ENCODE assay signal across 9 mouse cellular contexts in genomic region chr5:34538527-34538926, GRCm38 (mm10). TPM values are rescaled to one million over a fixed set of nuclear protein-coding genes. Genes with fewer than 3 reads are reported as not detected.
DNase-seq lines count a peak whose midpoint lies in the region; ATAC-seq and TF ChIP-seq lines count a peak whose summit lies in the region.
"Had no signal": no experiment of that assay in that cellular context is flagged by ENCODE, and none has a peak within 500 bp of the region (broad histone marks: within the 10 kb centered on the region; RNA-seq: fewer than 3 reads in every experiment).

No protein-coding gene starts in this region.

- H3K27me3 ChIP-seq in lung, embryonic 14.5 days (ENCODE audit: insufficient read depth, low read length): no peaks in the 10 kb centered on the region
- H3K27me3 ChIP-seq in forebrain, embryonic 15.5 days: no peaks in the 10 kb centered on the region

- no peak for TF ChIP-seq POLR2A in bone marrow, adult 2 months (IDR thresholded peaks at IDR 0.05; ENCODE audit: borderline replicate concordance, control insufficient read depth, low read depth, low read length)

- H3K4me3 ChIP-seq in bone marrow, adult 2 months (replicated peaks; ENCODE audit: control insufficient read depth, low read depth, low read length): no peak overlapping the region
- no peak overlapping the region for H3K4me3 ChIP-seq in lung, embryonic 14.5 days (ENCODE audit: low read depth, low read length)
- H3K4me3 ChIP-seq in forebrain, embryonic 15.5 days: no peak overlapping the region
- H3K4me3 ChIP-seq: liver, embryonic 15.5 days had no signal

- peak; percentile 40 to 43 for DNase-seq in kidney, postnatal 25 days
- no peak for DNase-seq in kidney, postnatal 14 days
- DNase-seq in lung, embryonic 14.5 days: peak; percentile 31
- peak; percentile 74 for DNase-seq in thymus, postnatal 0 days (ENCODE audit: low spot score)
- DNase-seq in layer of hippocampus, adult 9-10 months (ENCODE audit: low spot score): no peak
- no peak for DNase-seq in adrenal gland, adult 8-10 months

- no peak overlapping the region for H3K4me2 ChIP-seq in lung, embryonic 14.5 days
- no peak overlapping the region for H3K4me2 ChIP-seq in forebrain, embryonic 15.5 days (replicated peaks)
- H3K4me2 ChIP-seq: liver, embryonic 15.5 days had no signal

- H3K4me1 ChIP-seq in bone marrow, adult 2 months (ENCODE audit: control insufficient read depth, insufficient read depth, low read length): peaks cover 29% of the 10 kb centered on the region
- H3K4me1 ChIP-seq in lung, embryonic 14.5 days (ENCODE audit: insufficient read depth): no peaks in the 10 kb centered on the region
- H3K4me1 ChIP-seq in forebrain, embryonic 15.5 days: no peaks in the 10 kb centered on the region

- H3K36me3 ChIP-seq in lung, embryonic 14.5 days (ENCODE audit: insufficient read depth): no peaks in the 10 kb centered on the region
- H3K36me3 ChIP-seq in forebrain, embryonic 15.5 days: no peaks in the 10 kb centered on the region
- H3K36me3 ChIP-seq: liver, embryonic 15.5 days had no signal

- WGBS in bone marrow, adult 2 months: 31% methylated on average over 5 of the region's 5 CpGs
- WGBS in lung, embryonic 14.5 days: 31% methylated on average over 5 of the region's 5 CpGs
- WGBS in forebrain, embryonic 15.5 days: 47% methylated on average over 5 of the region's 5 CpGs

- H3K9me3 ChIP-seq in lung, embryonic 14.5 days (ENCODE audit: low read depth, low read length): no peaks in the 10 kb centered on the region
- H3K9me3 ChIP-seq in forebrain, embryonic 15.5 days: no peaks in the 10 kb centered on the region
- H3K9me3 ChIP-seq: liver, embryonic 15.5 days had no signal

- peak; percentile 60; the same call in 1 of the 2 replicates for TF ChIP-seq CTCF in bone marrow, adult 2 months (IDR thresholded peaks at IDR 0.05; ENCODE audit: control insufficient read depth, insufficient read depth, low read length)
- TF ChIP-seq CTCF in lung, embryonic 14.5 days (IDR thresholded peaks at IDR 0.05; ENCODE audit: low read depth): peak; percentile 39

- H3K9ac ChIP-seq in lung, embryonic 14.5 days: no peak overlapping the region
- no peak overlapping the region for H3K9ac ChIP-seq in forebrain, embryonic 15.5 days (replicated peaks)
- H3K9ac ChIP-seq: liver, embryonic 15.5 days had no signal

- ATAC-seq in lung, embryonic 14.5 days (ENCODE audit: insufficient read depth): no peak
- no peak for ATAC-seq in forebrain, embryonic 15.5 days (replicated peaks)

- peak overlapping the region; percentile 78 for H3K27ac ChIP-seq in bone marrow, adult 2 months (ENCODE audit: control insufficient read depth, insufficient read depth, low read depth, low read length, poor library complexity)
- no peak overlapping the region for H3K27ac ChIP-seq in lung, embryonic 14.5 days (ENCODE audit: low read depth)
- H3K27ac ChIP-seq in forebrain, embryonic 15.5 days (replicated peaks): no peak overlapping the region
- H3K27ac ChIP-seq: liver, embryonic 15.5 days had no signal

RNA-seq across cellular contexts. Expression of gene Sh3bp2, which starts 12.9 kb away (rescaled TPM):
- polyA plus RNA-seq in bone marrow, adult 2 months (2011; ENCODE audit: insufficient read depth, insufficient read length, low replicate concordance, missing spikeins): 15.0 and 29.7 TPM in 2 replicates
- polyA plus RNA-seq in lung, embryonic 14.5 days (2014; fragmentation: Nextera tagmentation; extraction: Ambion mirVana): 7.6 and 15.0 TPM in 2 replicates
- 10.5 and 16.2 TPM in 2 replicates for polyA plus RNA-seq in thymus, postnatal 0 days (2015; fragmentation: Nextera tagmentation; extraction: Ambion mirVana)
- polyA plus RNA-seq in forebrain, embryonic 15.5 days (2015; fragmentation: Nextera tagmentation; extraction: Ambion mirVana): 21.2 and 24.4 TPM in 2 replicates
- total RNA-seq in adrenal gland, adult 8-10 months (2022): 10 to 100 TPM; 11.5 to 23.9 (median 17.8) TPM

RNA-seq across cellular contexts. Expression of gene Tnip2, which starts 24.7 kb away (rescaled TPM):
- 4.6 and 15.1 TPM in 2 replicates for polyA plus RNA-seq in bone marrow, adult 2 months (2011; ENCODE audit: insufficient read depth, insufficient read length, low replicate concordance, missing spikeins)
- 16.2 and 16.5 TPM in 2 replicates for polyA plus RNA-seq in lung, embryonic 14.5 days (2014; fragmentation: Nextera tagmentation; extraction: Ambion mirVana)
- 11.8 and 17.9 TPM in 2 replicates for polyA plus RNA-seq in thymus, postnatal 0 days (2015; fragmentation: Nextera tagmentation; extraction: Ambion mirVana)
- 6.4 and 7.0 TPM in 2 replicates for polyA plus RNA-seq in forebrain, embryonic 15.5 days (2015; fragmentation: Nextera tagmentation; extraction: Ambion mirVana)
- 10 to 100 TPM; 16.3 to 32.3 (median 24.3) TPM for total RNA-seq in adrenal gland, adult 8-10 months (2022)

RNA-seq across cellular contexts. Expression of gene Add1, which starts 34.9 kb away (rescaled TPM):
- 160 and 163 TPM in 2 replicates for polyA plus RNA-seq in bone marrow, adult 2 months (2011; ENCODE audit: insufficient read depth, insufficient read length, low replicate concordance, missing spikeins)
- 213 and 222 TPM in 2 replicates for polyA plus RNA-seq in lung, embryonic 14.5 days (2014; fragmentation: Nextera tagmentation; extraction: Ambion mirVana)
- 117 TPM in 2 replicates for polyA plus RNA-seq in thymus, postnatal 0 days (2015; fragmentation: Nextera tagmentation; extraction: Ambion mirVana)
- polyA plus RNA-seq in forebrain, embryonic 15.5 days (2015; fragmentation: Nextera tagmentation; extraction: Ambion mirVana): 205 and 222 TPM in 2 replicates
- 100 to 1,000 TPM; 144 to 201 (median 179) TPM for total RNA-seq in adrenal gland, adult 8-10 months (2022)

Comparison
In these comparisons a context has a peak if more than half of its experiments do, and no peak if none do; other contexts are left out.
1. DNase-seq: peak in kidney, postnatal 25 days (2 of 2), lung, embryonic 14.5 days (single experiment) and thymus, postnatal 0 days (single experiment); none in kidney, postnatal 14 days (single experiment), layer of hippocampus, adult 9-10 months (single experiment) and adrenal gland, adult 8-10 months (single experiment).